Mouse (Mus musculus) megakaryocyte, embryonic 14.5 days (primary cell): Measurements from ENCODE around the gene Lxn.

Experiments used
- FLI1 ChIP-seq: IDR thresholded peaks from 2 replicates; pipeline ENCODE4 v1.6.1; 2012; ENCODE audit warnings: low read length, inconsistent platforms, mixed read lengths
- GATA1 ChIP-seq: IDR thresholded peaks from 3 replicates; pipeline ENCODE4 v1.6.1; 2012; ENCODE audit warnings: mixed read lengths, low read length, inconsistent platforms, borderline replicate concordance

- TF ChIP-seq GATA1: no peak
- TF ChIP-seq FLI1: no peak
Observed at GRCm38 (mm10) chr3:67503878-67504277, 40.2 kb upstream of the Lxn start.
